Mouse (Mus musculus): ENCODE results near the gene Hoxd13. TPM values are rescaled to one million over a fixed set of nuclear protein-coding genes. Genes with fewer than 3 reads are reported as not detected.
A peak's percentile ranks its signal among the peaks of the same experiment; 100 is the strongest.

Hoxd13 gene
- polyA plus RNA-seq, 1 experiment from 2014 or later, result not detected

DNA sequence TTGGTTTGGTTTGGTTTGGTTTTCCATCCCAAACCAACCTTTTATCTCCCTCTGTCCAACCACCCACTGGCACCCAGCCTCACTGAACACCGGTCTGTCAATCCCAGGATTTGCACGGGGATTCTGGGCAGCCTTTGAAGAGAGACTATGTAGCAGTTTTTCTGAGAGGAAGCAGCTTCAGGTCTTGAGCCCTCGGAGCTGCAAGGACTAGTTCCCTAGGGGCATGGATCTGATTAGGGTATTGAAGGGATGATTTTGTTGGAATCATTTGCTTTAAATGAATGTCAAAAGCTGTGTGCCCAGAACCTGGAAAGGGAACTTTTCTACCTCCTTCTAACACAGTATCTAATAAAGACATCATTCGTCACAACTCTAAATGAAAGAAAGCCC is 11.5 kb upstream of the Hoxd13 start:
- Histone ChIP-seq H3K4me1 (peaks cover 21% of the 10 kb centered on the region), H3K9me3 (no peaks in the 10 kb centered on the region), H3K27ac (replicated peaks) (no peak overlapping the region), H3K27me3 (replicated peaks; ENCODE audit: low read depth, poor library complexity, severe bottlenecking) (peaks cover 98% of the 10 kb centered on the region), H3K36me3 (replicated peaks) (no peaks in the 10 kb centered on the region), H3K4me3 (no peak overlapping the region)
- no peak for DNase-seq (ENCODE audit: low spot score)
- WGBS, result 5% methylated on average over 4 of the region's 4 CpGs

DNA sequence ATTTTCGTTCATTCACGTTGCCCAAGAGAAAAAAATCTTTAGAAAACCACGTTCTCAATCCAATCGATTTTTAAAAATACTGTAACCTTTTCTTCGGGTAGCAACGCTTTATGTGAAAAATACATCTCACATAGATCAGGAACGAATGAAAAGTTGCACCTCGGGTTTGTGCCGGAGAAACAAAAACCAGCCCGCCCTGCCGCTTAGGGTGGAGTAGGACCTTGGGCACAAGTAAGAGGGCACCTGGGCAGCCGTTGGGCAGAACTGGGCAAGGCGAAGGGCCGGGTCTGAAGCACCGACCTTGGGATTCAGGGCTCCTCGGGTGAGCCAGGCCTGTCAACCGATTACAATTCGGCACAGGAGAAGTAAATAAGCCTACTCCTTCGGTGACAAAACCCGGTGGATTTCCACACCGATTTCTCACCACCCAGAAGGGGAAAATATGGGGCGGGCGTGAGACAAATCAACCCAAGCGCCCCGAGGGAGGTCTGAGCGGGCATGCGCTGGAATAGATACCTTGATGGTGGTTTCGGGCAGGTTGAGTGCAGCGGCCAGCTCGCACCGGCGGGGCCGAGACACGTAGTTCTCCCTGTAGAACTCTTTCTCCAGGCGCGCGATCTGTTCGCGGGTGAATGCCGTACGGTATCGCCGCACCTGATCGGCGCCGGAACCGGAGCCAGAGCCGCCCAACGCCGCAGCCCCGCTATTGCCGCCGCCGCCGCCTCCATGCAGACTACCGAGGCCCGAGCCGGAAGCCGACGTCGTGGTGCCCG is 10.7 kb upstream of the Hoxd13 start:
- Histone ChIP-seq H3K4me3 (peak overlapping the region; percentile 18; the same call in 1 of the 2 replicates), H3K36me3 (replicated peaks) (no peaks in the 10 kb centered on the region), H3K4me1 (peaks cover 23% of the 10 kb centered on the region), H3K9me3 (no peaks in the 10 kb centered on the region), H3K27ac (replicated peaks) (no peak overlapping the region), H3K27me3 (replicated peaks; ENCODE audit: low read depth, poor library complexity, severe bottlenecking) (peaks cover 98% of the 10 kb centered on the region)
- DNase-seq (ENCODE audit: low spot score), result peak; percentile 73
- 2% methylated on average over 62 of the region's 62 CpGs for WGBS

DNA sequence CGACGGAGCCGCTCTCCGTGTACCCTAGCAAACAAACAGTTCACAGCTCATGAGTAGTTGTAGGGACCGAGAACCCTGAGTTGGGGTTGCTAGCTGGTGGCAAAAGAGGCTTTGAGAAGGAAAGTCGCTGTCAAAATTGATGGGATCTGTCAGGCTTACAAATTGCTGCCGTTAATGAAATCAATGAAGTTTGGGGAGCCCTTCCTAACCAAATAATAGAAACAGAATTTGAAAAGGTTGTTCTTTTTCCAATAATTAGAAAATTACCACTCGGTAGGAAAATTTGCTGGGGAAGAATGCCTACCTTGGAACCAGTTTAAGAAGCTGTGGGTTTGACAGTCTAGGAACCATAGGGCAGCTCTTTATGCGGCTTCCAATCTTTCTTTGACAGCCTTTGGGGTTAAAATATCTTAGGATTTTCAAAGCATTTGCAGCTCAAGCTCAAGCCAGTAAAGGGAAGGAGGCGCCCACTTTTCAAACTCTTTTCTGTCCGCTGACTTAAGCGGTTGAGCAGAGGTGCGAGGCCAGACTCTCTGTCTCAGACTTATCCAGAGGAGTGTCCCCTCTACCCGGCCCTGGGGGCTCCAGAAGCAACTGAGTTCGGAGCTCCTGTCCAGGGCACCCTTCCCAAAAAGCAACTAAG is 10.0 kb upstream of the Hoxd13 start:
- DNase-seq (ENCODE audit: low spot score), result no peak
- Histone ChIP-seq H3K36me3 (replicated peaks) (no peaks in the 10 kb centered on the region), H3K9me3 (no peaks in the 10 kb centered on the region), H3K27me3 (replicated peaks; ENCODE audit: low read depth, poor library complexity, severe bottlenecking) (peaks cover 98% of the 10 kb centered on the region), H3K4me1 (peaks cover 23% of the 10 kb centered on the region), H3K4me3 (peak overlapping the region; percentile 18; the same call in 1 of the 2 replicates), H3K27ac (replicated peaks) (no peak overlapping the region)
- 1% methylated on average over 15 of the region's 15 CpGs for WGBS

DNA sequence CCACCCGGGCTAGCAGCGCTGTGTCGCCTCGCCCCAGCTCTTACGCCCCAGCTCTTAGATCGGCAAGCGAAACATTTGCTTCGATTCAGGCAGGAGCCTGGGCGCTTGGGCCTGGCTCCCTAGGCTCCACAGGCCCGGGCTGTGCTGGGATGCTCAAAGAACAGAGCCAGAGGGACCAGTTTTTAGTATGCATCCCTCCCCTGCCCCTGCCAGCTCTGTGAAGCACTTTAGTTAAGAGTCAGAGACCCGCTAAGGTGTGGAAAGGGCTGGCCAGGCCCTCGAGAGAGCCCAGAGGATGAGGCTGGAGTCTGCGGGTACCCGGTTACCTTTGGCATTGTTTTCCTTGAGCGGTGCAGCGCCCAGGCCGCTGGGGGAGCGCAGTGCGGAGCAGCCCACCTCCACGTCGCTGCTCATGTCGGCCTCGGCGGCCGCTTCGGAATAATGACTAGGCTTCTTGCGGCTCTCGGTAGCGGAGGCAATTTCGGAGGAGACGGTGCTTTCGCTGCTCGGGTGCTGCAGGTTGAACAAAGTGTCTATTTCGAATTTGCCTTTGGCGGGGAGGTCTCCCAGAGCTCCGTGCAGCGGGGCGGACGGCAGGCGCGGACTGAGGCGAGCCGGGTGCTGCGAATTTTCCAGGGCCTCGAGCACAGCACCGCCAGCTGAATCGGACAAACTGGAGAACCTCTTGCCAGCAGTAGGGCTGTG is 9.3 kb upstream of the Hoxd13 start:
- Histone ChIP-seq H3K36me3 (replicated peaks) (no peaks in the 10 kb centered on the region), H3K27me3 (replicated peaks; ENCODE audit: low read depth, poor library complexity, severe bottlenecking) (peaks cover 100% of the 10 kb centered on the region), H3K4me1 (peaks cover 23% of the 10 kb centered on the region), H3K9me3 (no peaks in the 10 kb centered on the region), H3K27ac (replicated peaks) (no peak overlapping the region), H3K4me3 (no peak overlapping the region)
- DNase-seq (ENCODE audit: low spot score), result peak; percentile 69
- WGBS, result under 1% methylated on average over 47 of the region's 47 CpGs

DNA sequence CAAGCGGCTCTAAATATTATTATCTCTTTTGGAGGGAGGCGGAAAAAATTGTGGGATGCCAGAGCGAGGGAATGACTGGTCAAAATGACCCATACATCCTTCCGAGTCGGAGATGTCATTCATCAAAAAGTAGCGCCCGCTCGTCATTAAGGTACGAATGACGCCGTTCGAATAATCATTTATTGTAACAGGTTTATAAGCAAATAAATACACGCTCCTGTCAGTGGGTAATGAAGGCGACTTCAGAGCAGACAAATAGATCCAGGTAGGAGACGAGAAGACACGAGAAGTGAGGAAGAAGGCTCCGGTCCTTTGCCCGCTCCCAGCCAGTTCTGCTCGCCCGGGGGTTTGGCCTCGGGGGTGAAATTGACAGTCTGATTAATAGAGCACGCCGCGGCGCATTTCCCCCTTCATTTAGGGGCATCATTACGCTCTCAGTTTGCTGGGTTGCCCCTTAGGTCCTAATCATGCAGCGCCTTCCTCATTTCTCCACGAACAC is 8.6 kb upstream of the Hoxd13 start, which contains the start of gene Evx2:
Evx2 (minus strand) TSS at position 51 of the 499 bp plus-strand sequence.
- no peak within 1 kb of the TSS for H3K4me3 ChIP-seq
- WGBS, result 2% methylated on average over 28 of the region's 28 CpGs
- peaks cover 23% of the 10 kb centered on the region for H3K4me1 ChIP-seq
- DNase-seq (ENCODE audit: low spot score), result peak; percentile 52
- H3K27me3 ChIP-seq (replicated peaks; ENCODE audit: low read depth, poor library complexity, severe bottlenecking), result peaks cover 100% of the 10 kb centered on the region
- no peaks in the 10 kb centered on the region for H3K9me3 ChIP-seq
- H3K36me3 ChIP-seq (replicated peaks), result no peaks in the 10 kb centered on the region
- H3K27ac ChIP-seq (replicated peaks), result no peak within 1 kb of the TSS

DNA sequence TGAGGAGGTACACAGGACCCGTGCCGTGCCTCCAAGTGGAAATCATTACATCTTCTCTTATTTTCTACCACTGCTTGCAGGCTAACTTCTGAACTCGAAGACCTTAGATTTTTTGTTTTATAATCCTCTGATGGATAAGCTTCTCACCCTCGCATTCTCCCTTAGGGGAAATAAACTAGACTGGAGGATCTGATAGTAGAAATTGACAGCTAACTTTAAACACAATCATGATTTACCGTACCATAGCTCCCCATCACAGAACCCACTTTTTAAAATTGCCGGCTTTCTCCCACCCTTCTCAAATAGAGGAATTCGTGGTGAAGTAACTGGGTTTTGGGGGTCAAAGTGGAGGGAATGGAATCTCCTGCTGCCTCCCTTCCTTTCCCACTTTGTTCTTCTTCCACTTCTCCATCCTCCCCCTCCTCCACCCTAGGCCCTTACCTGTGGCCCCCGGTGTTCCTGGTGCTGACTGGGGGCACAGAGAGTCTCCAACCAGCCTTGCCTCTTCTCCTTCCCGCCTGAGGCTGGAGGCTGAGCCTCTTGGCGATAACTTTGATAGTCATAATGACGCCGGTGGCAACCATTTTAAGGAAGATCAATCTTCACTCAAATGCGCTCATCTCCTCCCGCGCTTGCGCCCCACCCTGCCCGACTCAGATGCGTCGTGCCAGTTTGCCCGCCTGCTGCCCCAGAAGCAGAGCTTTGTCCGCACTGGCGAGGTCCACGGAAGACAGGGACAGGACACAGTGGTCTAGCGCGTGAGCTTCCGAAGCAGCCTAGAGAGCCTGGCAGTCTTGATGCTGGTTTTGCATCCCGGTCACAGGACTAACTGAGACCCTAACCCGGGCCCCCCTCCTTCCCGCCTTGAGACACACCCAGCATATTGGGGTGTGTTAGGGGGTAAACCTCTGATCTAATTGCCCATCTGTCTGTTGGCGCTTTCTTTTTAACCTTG is 7.4 kb upstream of the Hoxd13 start:
- 4% methylated on average over 30 of the region's 30 CpGs for WGBS
- Histone ChIP-seq H3K4me1 (peaks cover 19% of the 10 kb centered on the region), H3K36me3 (replicated peaks) (no peaks in the 10 kb centered on the region), H3K9me3 (no peaks in the 10 kb centered on the region), H3K4me3 (no peak overlapping the region), H3K27ac (replicated peaks) (no peak overlapping the region), H3K27me3 (replicated peaks; ENCODE audit: low read depth, poor library complexity, severe bottlenecking) (peaks cover 100% of the 10 kb centered on the region)
- DNase-seq (ENCODE audit: low spot score), result peak; percentile 47

DNA sequence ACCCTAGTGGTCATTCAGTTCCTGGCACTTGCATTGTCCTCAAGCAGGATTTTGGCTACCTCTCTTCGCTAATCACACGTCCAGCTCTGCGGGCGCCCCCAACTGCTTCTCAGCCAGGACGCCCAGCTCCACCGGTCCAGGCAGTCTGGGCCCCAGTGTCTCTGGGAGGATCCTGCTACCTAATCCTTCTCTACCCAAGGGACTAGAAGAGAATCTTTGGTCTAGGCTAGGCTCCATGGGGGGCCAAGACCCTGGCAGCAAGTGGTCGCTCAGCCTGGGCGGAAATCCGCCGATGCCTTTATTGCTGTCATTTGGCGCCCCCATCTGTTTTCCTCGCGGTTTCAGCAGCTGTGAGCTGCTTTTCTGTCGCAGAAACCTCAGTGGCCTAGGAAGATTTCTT is 6.4 kb upstream of the Hoxd13 start:
- DNase-seq (ENCODE audit: low spot score), result peak; percentile 83
- Histone ChIP-seq H3K9me3 (no peaks in the 10 kb centered on the region), H3K4me3 (peak overlapping the region; percentile 32; the same call in 1 of the 2 replicates), H3K4me1 (peaks cover 14% of the 10 kb centered on the region), H3K27ac (replicated peaks) (no peak overlapping the region), H3K27me3 (replicated peaks; ENCODE audit: low read depth, poor library complexity, severe bottlenecking) (peaks cover 100% of the 10 kb centered on the region), H3K36me3 (replicated peaks) (no peaks in the 10 kb centered on the region)
- WGBS, result 0% methylated on average over 14 of the region's 14 CpGs

DNA sequence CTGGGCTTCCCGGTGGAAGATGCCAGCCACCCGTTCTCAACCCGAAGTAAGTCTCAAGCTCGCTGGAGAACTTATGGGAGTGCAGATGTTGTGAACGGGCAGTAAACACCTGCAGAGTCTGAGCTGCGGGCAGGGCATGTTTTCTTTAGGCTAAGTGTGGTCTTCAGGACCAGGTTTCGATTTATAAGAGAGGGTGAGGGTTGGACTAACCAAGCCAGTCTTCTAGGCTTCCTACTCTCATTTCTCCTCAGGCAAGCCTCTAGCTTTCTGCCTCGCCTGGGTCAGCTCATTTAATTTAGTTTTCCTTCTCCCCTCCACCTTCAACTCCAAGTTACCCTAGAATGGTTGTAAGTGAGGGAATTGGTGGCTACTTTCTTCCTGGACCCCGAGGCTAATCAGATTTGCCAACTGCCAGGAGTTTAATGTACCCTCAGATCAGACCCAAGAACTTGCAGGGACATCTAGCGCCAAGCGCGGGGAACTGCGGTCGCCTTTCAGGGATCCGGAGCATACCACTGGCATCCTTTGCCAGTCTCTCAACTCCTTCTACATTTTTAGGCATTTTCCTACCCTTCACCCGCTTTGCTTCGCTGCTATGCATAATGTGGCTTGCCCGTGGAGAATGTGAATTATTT is 4.7 kb upstream of the Hoxd13 start:
- no peaks in the 10 kb centered on the region for H3K9me3 ChIP-seq
- DNase-seq (ENCODE audit: low spot score), result peak; percentile 74
- no peak overlapping the region for H3K27ac ChIP-seq (replicated peaks)
- H3K27me3 ChIP-seq (replicated peaks; ENCODE audit: low read depth, poor library complexity, severe bottlenecking), result peaks cover 100% of the 10 kb centered on the region
- WGBS, result 4% methylated on average over 18 of the region's 18 CpGs
- no peak overlapping the region for H3K4me3 ChIP-seq
- peaks cover 17% of the 10 kb centered on the region for H3K4me1 ChIP-seq
- no peaks in the 10 kb centered on the region for H3K36me3 ChIP-seq (replicated peaks)

DNA sequence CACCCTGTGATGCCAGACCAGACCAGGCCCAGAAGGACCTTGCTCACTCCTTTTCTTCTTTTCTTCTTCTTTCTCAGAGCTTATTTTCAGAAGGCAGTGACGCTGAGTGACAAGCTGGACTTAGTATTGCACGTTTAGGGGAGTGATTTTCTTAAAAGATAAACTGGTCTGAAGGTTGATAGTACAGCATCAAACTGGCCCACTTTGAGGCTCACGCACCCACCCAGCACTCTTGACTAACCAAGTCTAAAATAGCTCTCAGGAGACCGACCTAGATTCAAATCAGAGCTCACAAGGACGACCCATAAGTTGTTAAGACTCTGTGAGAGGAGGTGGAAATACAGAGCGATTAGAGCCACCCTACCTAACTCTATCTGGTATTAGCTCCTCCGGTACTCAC is 1.7 kb upstream of the Hoxd13 start:
- whole genome bisulfite sequencing, result 1% methylated on average over 7 of the region's 7 CpGs
- H3K4me3 ChIP-seq, result no peak overlapping the region
- DNase-seq (ENCODE audit: low spot score), result peak; percentile 30

DNA sequence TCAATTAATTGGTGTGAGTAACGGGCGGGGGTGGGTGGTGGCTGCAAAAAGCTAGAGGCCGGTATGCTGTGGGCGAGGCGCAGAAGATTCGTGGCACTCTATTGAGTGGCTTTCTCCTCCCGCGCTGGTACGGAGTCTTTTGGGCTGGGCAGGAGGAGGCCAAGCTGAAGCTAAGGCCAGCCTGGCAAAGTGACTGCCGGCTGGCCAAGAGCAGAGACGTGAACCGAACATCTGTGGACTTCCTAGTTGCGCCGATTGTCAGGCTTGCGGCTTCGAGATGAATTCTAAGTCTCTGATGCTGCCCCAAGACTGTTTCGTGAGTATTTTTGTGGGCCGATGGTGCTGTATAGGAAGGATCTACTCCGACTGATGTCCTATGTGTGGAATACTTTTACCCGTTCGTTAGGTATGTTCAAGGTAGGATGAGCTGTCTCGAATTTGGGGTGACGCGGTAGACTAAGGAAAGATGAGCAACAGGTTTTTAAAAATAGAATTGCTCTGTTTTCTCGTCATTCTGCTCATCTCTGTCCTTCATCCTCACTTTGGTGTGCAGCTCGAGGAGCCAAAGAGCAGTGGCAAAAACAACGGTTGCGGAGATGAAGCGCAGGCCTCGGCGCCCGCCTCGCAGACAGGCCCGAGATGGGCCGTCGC is 794 bp upstream of the Hoxd13 start:
- DNase-seq (ENCODE audit: low spot score), result peak; percentile 61
- H3K27me3 ChIP-seq (replicated peaks; ENCODE audit: low read depth, poor library complexity, severe bottlenecking), result peaks cover 100% of the 10 kb centered on the region
- peak overlapping the region; percentile 55; the same call in 1 of the 2 replicates for H3K4me3 ChIP-seq
- WGBS, result 1% methylated on average over 36 of the region's 36 CpGs
- no peak overlapping the region for H3K27ac ChIP-seq (replicated peaks)
- peaks cover 10% of the 10 kb centered on the region for H3K4me1 ChIP-seq
- H3K9me3 ChIP-seq, result no peaks in the 10 kb centered on the region
- H3K36me3 ChIP-seq (replicated peaks), result no peaks in the 10 kb centered on the region

More for the DNA sequence above, 1.7 kb upstream of the Hoxd13 start:
- no peaks in the 10 kb centered on the region for H3K36me3 ChIP-seq (replicated peaks)
- peaks cover 14% of the 10 kb centered on the region for H3K4me1 ChIP-seq
- no peaks in the 10 kb centered on the region for H3K9me3 ChIP-seq
- no peak overlapping the region for H3K27ac ChIP-seq (replicated peaks)
- peaks cover 100% of the 10 kb centered on the region for H3K27me3 ChIP-seq (replicated peaks; ENCODE audit: low read depth, poor library complexity, severe bottlenecking)
